22 mouse cellular contexts compared by ENCODE assay signal in genomic region chr9:79969544-79969943, GRCm38 (mm10). TPM values are rescaled to one million over a fixed set of nuclear protein-coding genes. Genes with fewer than 3 reads are reported as not detected.
DNase-seq lines count a peak whose midpoint lies in the region; ATAC-seq and TF ChIP-seq lines count a peak whose summit lies in the region.
"Had no signal": no experiment of that assay in that cellular context is flagged by ENCODE, and none has a peak within 500 bp of the region (broad histone marks: within the 10 kb centered on the region; RNA-seq: fewer than 3 reads in every experiment).

No protein-coding gene starts in this region.

- H3K4me3 ChIP-seq in gastrocnemius, adult 2 months, result peak overlapping the region; percentile 84
- no peak overlapping the region for H3K4me3 ChIP-seq in heart, embryonic 15.5 days
- H3K4me3 ChIP-seq: embryonic facial prominence, embryonic 12.5 days; forebrain, embryonic 12.5 days; layer of hippocampus, adult 2 months; limb, embryonic 12.5 days; stomach, embryonic 15.5 days had no signal

- H3K9ac ChIP-seq in heart, embryonic 15.5 days, result no peak overlapping the region
- H3K9ac ChIP-seq: embryonic facial prominence, embryonic 12.5 days; forebrain, embryonic 12.5 days; limb, embryonic 12.5 days; liver, postnatal 0 days; stomach, embryonic 15.5 days had no signal

- no peak for ATAC-seq in heart, embryonic 15.5 days (replicated peaks; ENCODE audit: insufficient number of reproducible peaks, insufficient read depth, low FRiP score, low read depth)
- ATAC-seq: hindbrain, postnatal 0 days; intestine, embryonic 16.5 days; liver, postnatal 0 days had no signal

- DNase-seq in gastrocnemius, adult 2 months, result no peak
- no peak for DNase-seq in gastrocnemius, adult 8-10 months (ENCODE audit: low spot score in 2 of 2)
- DNase-seq in heart, postnatal 4 days, result no peak
- DNase-seq in kidney, adult 8-10 months, result peak; percentile 12 to 14
- DNase-seq in kidney, postnatal 10 days, result no peak
- no peak for DNase-seq in left cerebral cortex, adult 18-20 months (ENCODE audit: low spot score in 2 of 2)
- DNase-seq: adrenal gland, postnatal 10 days; cerebellum, adult 2 months; cerebellum, postnatal 25 days; liver, postnatal 0 days; lung, postnatal 14 days; thymus, postnatal 25 days had no signal

- intact Hi-C loops in gastrocnemius, adult 2 months (cut with DNase I), result no loop called here

- H3K36me3 ChIP-seq in heart, embryonic 15.5 days, result no peaks in the 10 kb centered on the region
- H3K36me3 ChIP-seq: embryonic facial prominence, embryonic 12.5 days; forebrain, embryonic 12.5 days; limb, embryonic 12.5 days; stomach, embryonic 15.5 days had no signal

- peak overlapping the region; percentile 21; the same call in 1 of the 2 replicates for H3K4me2 ChIP-seq in heart, embryonic 15.5 days
- H3K4me2 ChIP-seq: embryonic facial prominence, embryonic 12.5 days; forebrain, embryonic 12.5 days; limb, embryonic 12.5 days; liver, embryonic 11.5 days; midbrain, embryonic 11.5 days; stomach, embryonic 15.5 days had no signal

- no peaks in the 10 kb centered on the region for H3K27me3 ChIP-seq in heart, embryonic 15.5 days
- H3K27me3 ChIP-seq: embryonic facial prominence, embryonic 12.5 days; forebrain, embryonic 12.5 days; limb, embryonic 12.5 days; stomach, embryonic 15.5 days had no signal

- peaks cover 79% of the 10 kb centered on the region for H3K4me1 ChIP-seq in heart, embryonic 15.5 days (replicated peaks)
- H3K4me1 ChIP-seq: embryonic facial prominence, embryonic 12.5 days; forebrain, embryonic 12.5 days; limb, embryonic 12.5 days had no signal

- peak overlapping the region; percentile 97 for H3K27ac ChIP-seq in gastrocnemius, adult 2 months
- H3K27ac ChIP-seq in heart, embryonic 15.5 days, result peak overlapping the region; percentile 55
- H3K27ac ChIP-seq: embryonic facial prominence, embryonic 12.5 days; forebrain, embryonic 12.5 days; hindbrain, postnatal 0 days; layer of hippocampus, adult 2 months; limb, embryonic 12.5 days; stomach, embryonic 15.5 days had no signal

- no peak for TF ChIP-seq CTCF in gastrocnemius, adult 2 months (IDR thresholded peaks at IDR 0.05)

- 72% methylated on average over 4 of the region's 4 CpGs for WGBS in heart, embryonic 15.5 days

- H3K9me3 ChIP-seq in heart, embryonic 15.5 days (replicated peaks), result no peaks in the 10 kb centered on the region
- H3K9me3 ChIP-seq: embryonic facial prominence, embryonic 12.5 days; forebrain, embryonic 12.5 days; limb, embryonic 12.5 days; stomach, embryonic 15.5 days had no signal

RNA-seq across cellular contexts. Expression of gene Filip1, which starts 43.1 kb away (rescaled TPM):
- total RNA-seq in gastrocnemius, adult 2 months (2021), result 100 to 1,000 TPM in 1 of 2 experiments, 10 to 100 TPM in 1; 93.6 to 119 TPM
- total RNA-seq in gastrocnemius, adult 8-10 months (2022), result 100 to 1,000 TPM in 2 of 4 experiments, 10 to 100 TPM in 2; 92.2 to 133 (median 106) TPM
- 28.2 and 36.6 TPM in 2 replicates for polyA plus RNA-seq in heart, embryonic 15.5 days (2015; fragmentation: Nextera tagmentation; extraction: Ambion mirVana)
- total RNA-seq in heart, postnatal 4 days (2021), result 100 to 1,000 TPM; 101 to 114 TPM
- 10 to 100 TPM; 18.2 to 19.9 TPM for total RNA-seq in left cerebral cortex, adult 18-20 months (2021)

Comparison
In these comparisons a context has a peak if more than half of its experiments do, and no peak if none do; other contexts are left out.
1. DNase-seq: peak in kidney, adult 8-10 months (2 of 2); none in gastrocnemius, adult 2 months (single experiment), gastrocnemius, adult 8-10 months (0 of 2), heart, postnatal 4 days (single experiment), kidney, postnatal 10 days (single experiment) and left cerebral cortex, adult 18-20 months (0 of 2).
2. RNA of gene Filip1, which starts 43.1 kb away (total RNA-seq): 93.6 to 119 TPM in gastrocnemius, adult 2 months, 92.2 to 133 TPM in gastrocnemius, adult 8-10 months and 101 to 114 TPM in heart, postnatal 4 days; 18.2 to 19.9 TPM in left cerebral cortex, adult 18-20 months; every median in the first group is over 4 times any median in the second.